Mouse (Mus musculus) kidney, adult 2 months (tissue): ENCODE measurements around the gene Cyp11a1.

Source experiments
- CTCF ChIP-seq: fragments of 200-500 bp; conservative IDR thresholded peaks from 2 replicates; pipeline ENCODE4 v1.5.1; 2011; ENCODE audit warnings: low read depth, mild to moderate bottlenecking, control low read depth, low read length, moderate library complexity, mixed read lengths; ENCODE audit not compliant: insufficient read depth, insufficient read length
- POLR2A ChIP-seq: fragments of 200-500 bp; IDR thresholded peaks from one replicate; pipeline ENCODE4 v1.6.1; 2011; ENCODE audit warnings: low read depth, low read length, control low read depth

DNA sequence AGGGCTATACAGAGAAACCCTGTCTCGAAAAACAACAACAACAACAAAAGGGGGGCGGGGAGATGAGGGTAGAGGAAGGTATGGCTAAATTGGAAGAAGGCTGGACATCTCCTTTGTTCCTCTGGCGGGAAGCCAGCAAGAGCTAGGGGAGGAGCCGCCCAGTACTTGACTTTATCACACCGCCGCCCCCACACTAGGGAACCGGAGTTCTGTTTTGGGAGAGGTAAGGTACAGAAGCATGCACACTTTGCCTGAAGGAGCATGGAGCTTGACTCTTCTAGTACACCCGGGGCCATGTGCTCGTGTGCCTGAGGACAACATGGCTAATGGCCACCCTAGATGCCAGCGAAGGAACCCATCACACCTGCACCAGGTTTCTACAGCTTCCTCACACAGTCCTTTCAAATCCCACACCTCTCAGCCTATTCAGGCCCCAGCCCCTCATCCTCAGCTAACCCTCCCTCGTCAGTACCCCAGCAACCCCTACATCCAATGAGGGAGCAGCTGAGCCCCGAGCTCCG is 8.6 kb upstream of the Cyp11a1 start:
- no peak for TF ChIP-seq CTCF
- no peak for TF ChIP-seq POLR2A
